Mouse (Mus musculus) WW6 (cell line): ENCODE data around the gene Mamld1.
"Not testable (repeated sequence)": the region's sequence is repeated elsewhere in the genome, so short reads cannot be mapped to it uniquely, and the experiment has no call there.

ENCODE experiments used
- DNase-seq: peaks from one replicate; pipeline ENCODE4 v3.0.0-alpha.2; 2013; ENCODE audit warnings: low read depth, low spot score

Gene Mamld1

DNA sequence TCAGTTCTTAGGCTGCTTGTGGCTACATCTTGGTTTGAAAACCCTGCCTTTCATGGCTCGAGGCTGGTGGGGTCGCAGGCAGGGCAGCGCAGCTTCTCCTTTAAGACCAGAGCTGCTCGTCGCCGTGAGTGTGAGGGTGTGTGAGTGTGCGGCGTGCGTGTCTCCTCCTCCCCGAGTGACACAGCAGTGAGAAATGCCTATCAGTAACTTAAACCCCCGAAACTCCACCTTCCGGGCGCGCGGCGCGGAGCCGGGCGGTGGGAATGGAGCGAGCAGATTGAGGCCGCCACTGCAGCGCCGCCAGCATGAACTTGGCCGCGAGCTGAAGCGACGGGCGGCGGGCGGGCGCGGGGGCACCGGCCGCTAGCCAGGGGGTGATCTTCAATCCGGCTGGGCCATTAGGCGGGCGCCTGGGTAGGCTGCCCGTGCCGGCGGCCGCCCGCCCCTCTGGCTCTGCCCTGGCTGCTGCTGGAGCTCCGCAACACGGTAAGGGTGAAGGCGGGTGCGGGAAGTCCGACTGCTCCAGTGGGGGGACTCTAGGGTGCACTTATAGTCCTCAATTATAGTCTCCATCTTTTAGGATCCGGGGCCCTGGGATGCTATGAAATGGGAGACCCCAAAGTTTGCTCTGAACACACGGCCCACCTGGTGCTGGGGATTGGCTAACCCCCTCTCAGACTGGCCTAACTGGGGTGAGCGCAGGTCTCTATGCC is at the start of gene Mamld1:
Gene Mamld1 (plus strand): TSS at position 393 of the 713 bp plus-strand sequence.
- no peak for DNase-seq

DNA sequence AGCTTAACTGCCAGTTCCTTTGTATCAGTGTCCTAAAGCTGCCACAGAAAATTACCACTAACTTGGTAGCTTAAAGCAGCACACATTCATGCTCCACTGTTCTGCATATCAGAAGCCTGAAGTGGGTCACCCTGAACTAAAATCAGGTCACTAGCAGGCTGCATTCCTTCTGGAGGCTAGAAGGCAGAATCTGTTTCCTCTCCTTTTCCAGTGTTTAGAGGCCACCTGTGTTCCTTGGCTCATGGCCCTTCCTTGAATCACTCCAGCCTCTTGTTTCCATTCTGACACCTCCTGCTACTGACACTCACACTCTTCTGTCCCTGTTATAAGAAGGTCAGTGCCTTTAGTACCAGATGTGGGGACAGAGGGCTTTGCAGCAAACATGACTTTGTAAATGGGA is 25.3 kb upstream of the Mamld1 start:
- no peak for DNase-seq

DNA sequence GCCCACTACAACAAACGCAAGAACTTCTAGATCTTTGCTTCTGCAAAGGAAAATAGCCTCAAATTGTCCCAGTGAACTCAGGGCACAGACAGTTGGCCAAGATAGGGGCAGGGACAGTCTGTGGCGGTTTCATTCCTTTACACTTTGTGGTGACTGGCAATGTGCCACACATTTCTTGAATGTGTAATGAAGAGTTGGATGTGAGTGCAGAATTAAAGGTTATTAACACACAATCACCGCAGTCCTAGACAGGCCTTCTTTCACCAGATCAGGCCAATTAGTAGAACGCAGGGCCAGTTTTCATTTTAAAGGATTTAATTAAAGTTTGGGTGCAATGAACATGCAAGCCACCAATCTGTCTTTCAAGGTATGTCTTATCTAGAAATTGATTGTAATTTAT is 22.0 kb upstream of the Mamld1 start:
- DNase-seq: no peak

DNA sequence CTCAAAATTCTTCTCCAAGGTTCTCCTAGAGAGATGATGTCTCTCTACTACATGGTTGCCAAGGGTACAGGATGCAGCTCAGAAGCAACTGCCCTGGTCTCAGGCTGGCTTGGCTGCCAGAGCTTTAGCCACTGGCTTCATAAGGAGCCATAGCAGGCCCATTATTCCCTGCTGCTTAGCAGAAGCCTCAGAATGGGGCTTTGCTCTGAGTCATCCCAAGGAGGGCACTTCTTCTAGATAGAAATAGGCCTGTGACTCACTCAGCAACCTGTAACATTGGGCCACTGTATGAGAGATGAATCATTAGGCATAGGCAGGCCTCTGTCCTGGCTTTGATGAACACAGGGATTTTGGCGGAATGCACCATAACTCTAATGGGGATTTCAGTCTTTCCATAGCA is 21.1 kb upstream of the Mamld1 start:
- DNase-seq: not testable (repeated sequence)

DNA sequence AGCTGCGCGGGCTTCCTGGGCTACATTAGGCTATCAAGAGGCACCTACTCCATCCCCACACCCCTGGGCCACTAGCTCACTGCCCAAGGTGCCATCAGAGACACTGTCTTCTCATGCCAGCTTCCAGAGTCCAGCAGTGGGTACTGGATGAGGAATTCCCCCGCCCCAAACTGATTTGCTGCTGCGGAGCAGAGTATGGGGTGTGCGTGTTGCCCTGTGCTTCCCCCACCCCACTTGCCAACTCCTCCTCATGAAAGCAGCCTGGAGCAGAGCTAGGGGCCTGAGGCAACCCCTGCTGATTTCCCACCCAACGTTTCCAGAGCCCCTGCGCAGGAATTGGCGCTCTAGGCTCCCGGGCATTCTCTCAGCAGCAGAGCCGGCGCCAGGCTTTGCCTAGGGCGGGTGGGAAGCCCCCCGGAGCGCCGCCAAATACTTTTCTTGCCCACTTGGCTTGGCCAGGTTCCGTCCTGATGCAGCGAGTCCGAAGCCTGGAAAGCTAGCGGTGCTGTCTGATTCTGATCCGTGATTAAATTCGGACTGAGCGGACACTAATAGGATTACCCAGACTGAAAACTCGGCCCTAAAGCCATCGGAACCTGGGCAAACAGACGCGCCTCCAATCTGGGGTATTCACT is 738 bp downstream of the Mamld1 start:
- no peak for DNase-seq

DNA sequence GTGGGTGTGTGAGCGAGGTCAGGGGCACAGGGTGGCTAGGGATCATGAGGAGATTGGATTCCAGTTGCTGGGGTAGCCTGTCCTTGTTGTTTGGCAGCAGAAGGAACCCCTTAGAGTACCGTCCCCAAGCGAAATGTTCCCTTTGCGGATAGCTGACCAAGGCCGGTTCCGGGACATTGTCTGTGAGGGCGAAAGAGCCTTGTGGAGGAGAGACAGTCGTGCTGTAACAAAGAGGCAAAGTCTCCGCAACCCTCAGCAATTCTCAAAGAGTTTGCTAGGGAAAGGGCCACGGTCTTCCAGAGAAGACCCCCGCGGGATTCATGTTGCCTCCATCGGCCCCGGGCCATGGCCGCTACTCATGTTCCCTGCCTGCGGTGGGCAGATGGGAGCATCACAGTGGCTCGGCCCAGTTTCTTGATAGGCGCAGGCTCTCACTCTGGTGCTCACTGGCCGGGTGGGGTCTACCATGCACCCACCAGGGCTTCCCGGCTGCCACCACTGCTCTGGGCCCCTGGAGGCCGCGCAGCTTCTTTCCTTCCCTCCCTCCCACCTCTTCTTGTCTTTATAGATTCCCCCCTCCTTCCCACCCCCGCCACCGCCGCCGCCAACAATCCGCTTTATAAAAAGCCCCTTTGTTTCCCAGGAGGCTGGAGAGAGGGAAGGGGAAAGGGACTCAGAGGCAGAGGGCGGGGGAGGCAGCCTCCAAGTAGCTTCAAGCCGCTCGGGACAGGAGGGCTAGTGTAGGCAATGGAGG is 1.5 kb downstream of the Mamld1 start:
- no peak for DNase-seq

DNA sequence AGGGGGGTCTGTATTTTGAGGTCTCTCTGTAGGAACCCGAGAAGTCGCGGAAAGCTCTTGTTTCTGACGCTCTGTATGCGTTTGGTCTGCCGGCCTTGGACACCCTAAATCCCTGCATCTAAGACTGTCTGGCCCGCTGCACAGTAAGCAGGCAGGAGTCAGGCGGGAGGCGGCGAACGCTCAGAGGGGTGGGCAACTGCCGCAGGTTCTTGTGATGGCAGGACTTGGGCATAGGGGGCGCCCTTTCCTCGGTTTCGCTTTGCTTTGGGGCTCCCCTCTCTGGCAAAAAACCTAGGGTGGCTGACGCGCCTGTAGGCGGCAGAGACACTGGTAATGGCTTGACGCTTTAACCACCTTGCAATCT is 2.0 kb downstream of the Mamld1 start:
- DNase-seq: no peak

DNA sequence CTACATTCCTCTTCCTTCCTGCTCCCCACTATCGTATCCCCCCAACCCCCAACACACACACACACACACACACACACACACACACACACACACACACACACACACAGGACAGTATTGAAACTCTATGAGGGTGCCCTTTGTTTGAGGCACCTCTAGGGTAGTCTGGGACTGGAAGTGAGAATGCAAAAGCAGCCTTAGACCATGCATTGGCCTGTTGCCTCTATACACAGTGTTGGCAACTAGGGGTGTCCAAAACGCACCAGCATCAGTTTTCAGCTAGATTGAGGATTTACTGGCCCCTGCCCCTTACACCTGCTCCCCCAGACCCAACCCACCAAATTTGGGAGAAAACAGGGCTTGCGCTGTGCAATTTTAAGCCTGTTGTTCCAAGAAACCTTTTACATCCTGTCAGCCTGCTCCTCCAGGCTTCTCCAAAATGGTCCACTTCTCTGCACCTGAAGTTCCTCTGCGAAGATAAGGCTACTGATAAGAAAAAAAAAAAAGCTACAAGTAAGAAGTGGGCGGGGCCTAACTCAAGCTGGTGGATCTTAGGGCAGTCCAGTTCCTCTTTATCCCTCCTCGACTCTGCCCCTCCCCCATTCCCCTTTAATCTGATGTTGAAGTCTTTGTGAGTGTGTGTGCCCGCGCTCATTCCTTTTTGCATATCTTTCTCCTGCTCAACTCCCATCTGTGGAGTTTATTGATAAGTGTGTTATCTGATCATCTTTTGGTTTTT is 2.6 kb downstream of the Mamld1 start:
- DNase-seq: no peak

DNA sequence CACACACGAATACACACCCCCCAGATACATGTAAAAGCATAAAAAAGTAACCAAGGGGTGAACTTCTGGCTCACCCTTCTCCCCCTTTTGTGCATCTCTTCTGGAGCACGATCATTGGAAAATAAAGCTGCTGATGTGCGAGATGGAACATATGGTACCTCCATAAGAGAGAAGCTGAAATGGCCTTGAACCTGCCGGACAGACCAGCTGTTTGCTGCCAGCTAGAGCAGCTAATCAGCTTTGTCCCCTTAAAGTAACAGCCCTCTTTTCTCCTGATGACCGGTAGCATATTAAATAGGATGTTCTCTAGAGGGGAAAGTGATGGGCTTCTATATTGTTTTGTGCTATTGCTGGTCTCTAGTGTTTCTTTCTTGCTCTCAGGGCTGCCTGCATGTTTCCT is 3.2 kb downstream of the Mamld1 start:
- no peak for DNase-seq

DNA sequence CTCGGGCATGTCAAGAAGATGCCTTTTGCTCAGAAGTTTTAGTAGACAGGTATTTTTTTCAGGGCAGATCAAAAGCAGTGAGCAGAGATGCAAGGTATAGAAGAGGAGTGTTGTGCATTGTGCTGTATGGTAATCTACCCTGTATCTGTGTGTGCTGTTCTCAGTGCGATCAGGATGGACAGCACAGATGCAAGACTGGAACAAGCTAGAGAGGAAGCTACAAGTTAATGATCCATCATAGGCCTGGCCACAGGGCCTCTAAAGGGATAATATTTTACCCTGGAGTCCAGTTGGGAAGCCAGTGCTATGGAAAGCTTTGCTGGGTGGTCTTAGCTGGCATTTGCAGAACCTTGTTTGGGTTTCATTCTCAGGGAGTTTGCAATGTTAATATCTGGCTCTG is 6.9 kb downstream of the Mamld1 start:
- no peak for DNase-seq

DNA sequence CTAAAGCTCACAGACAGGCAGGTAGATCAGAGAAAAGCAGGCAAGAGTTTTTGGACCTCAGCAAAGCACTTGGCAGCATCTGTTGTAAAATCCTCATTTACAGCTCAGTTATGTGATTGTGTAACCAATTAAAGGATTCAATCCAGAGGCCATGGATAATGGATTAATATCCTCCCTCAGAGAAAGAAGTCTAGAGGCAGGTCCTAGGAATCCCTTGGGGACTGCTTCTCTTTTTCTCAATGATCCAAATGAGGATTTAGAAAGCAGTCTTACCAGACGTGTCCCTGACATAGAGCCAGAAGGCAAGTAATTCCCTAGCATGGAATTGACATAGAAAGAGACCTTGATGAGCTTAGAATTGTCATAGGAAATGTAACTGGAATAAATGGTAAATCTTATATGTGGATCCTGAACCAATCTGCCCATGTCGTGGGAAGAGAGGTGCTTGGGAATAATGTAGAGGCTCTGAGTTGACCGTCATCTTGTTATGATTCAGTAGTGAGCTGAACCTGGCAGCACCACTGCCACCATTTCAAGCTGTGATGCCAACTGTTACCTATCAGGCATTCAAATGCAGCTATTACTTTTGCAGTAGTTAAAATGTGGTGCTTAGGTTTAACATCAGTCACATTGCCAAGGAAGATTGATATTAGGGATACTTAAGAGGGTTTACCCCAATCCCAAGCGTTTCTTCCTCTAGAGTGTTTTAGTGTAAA is 35.2 kb downstream of the Mamld1 start:
- no peak for DNase-seq

DNA sequence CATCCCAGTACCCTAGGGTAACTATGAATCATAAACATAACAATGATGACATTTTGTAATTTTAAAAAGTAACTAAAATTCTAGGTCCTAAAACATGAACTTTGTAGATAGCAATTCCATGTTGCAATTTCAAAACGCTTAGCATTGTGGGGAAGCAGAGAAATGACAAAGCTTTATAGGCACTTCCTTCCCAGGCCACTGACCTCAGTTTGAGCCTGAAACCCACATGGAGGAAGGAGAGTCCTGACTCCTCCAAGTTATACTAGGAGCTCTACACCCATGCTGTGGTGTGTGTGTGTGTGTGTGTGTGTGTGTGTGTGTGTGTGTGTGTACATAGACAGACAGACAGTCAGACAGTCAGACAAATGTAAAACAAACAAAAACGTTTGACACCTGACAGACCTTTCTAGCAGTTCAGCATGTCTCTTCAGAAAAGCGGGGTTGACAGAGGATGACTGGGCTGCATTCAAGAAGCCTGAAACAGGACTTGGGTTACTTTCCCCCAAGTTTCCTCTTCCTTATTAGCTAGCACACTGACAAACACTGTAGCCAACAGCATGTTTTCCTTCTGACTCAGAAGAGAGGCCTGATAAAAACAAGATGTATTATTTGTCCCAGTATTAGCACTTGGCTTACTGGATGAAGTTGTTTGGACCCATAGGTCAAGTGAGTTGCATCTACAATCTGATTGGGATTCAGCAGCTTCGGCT is 37.5 kb downstream of the Mamld1 start:
- DNase-seq: no peak

DNA sequence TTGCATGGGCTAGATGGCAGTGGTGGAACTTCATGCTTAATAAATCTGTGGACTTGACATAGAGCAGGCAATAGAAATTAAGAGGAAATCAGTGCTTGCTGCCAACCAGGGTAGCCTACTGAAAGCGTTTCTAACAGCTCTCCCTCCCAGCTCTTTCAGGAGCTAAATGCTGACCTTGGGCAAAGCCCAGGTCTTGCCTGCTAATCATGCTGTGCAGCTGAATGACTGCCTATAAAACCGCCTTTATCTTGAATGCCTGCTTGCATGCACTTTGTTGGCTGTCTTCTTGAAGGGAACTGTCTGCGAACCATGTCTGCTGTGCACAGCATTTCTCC is 38.0 kb downstream of the Mamld1 start:
- no peak for DNase-seq

DNA sequence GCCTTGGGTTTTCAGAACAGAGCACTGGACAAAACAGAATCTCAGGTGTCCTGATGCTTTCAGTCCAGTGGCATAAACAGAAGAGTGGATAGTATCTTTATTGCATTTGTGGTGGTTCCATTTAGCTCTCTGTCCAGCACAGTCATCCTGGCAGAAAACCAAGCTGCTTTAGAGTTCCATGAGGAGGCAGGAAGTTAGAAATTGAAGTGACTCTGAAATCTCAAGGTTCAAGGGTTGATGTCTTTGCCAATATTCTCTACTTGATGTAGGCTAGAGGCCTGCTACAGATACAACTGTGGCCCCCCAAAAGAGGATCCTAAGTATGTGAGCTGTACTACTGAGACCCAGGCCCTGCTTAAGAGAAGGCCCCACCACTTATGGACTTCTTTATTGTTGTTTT is 55.8 kb downstream of the Mamld1 start:
- no peak for DNase-seq

DNA sequence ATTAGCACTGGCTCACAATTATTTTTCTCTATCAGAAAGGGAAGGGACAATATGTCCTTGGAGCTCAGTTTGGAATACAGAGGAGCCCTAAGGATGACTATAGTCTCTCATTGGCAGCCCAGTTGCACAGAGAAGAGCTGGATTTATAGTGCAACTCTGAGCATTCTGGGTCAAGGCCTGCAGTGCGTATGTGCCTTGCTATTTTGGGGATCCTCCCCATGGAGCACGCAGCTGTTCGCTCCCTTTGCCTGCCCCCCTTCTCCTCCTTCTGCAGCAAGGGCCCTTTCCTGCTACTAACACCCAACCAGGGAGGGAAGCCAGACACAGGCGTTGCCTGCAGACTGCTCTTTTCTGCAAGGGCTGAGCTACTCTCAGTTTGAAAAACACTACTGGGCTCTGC is 56.3 kb downstream of the Mamld1 start:
- no peak for DNase-seq

DNA sequence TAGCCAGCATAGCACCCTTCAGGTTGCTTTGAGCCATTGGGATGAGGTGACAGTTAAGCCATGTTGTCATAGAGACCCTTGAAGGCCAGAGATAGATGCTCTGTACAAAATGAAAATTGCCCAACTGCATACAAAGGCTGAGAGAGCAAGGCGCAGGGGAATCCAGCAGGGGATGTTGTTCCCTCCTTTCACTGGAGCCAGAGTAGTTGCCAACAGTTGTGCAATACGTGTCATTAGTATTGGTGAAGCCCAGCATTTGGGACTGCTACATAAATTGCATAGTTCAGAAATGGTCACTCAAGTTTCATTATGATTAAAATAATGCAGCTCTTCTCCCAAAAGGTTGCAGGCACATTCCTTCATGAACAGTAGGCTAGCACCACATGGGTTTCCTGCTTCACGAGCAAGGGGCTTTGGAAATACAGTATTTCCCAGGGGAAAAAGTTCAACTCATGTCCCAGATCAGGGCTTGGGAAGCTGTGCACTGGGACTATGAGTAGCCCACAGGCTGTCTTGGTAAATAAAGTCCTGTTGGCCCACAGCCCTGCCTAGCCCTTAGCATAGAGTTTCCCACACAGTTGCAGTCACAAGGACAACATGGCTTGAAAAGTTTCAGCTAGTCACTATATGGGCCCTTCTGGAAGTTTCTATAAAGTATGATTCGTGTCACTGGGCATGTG is 58.1 kb downstream of the Mamld1 start:
- DNase-seq: no peak

DNA sequence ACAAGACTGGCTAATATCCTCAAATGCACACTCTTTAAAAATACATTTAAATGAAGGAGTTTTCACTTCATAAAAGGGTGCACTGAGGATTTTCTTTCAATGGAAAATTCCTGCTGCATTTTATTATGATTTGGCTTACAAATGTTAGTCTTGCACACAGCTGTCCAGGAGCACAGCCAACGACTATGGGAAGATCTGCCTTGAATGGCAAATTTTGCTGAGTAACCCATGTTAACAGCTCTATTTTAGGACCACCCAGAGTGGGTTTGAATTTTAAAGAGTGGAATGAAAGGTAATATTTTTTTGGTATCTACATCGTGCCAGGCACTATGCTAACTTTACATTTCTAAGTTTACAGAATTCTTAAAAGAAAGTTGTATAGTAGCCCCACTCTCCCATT is 60.3 kb downstream of the Mamld1 start:
- DNase-seq: no peak

DNA sequence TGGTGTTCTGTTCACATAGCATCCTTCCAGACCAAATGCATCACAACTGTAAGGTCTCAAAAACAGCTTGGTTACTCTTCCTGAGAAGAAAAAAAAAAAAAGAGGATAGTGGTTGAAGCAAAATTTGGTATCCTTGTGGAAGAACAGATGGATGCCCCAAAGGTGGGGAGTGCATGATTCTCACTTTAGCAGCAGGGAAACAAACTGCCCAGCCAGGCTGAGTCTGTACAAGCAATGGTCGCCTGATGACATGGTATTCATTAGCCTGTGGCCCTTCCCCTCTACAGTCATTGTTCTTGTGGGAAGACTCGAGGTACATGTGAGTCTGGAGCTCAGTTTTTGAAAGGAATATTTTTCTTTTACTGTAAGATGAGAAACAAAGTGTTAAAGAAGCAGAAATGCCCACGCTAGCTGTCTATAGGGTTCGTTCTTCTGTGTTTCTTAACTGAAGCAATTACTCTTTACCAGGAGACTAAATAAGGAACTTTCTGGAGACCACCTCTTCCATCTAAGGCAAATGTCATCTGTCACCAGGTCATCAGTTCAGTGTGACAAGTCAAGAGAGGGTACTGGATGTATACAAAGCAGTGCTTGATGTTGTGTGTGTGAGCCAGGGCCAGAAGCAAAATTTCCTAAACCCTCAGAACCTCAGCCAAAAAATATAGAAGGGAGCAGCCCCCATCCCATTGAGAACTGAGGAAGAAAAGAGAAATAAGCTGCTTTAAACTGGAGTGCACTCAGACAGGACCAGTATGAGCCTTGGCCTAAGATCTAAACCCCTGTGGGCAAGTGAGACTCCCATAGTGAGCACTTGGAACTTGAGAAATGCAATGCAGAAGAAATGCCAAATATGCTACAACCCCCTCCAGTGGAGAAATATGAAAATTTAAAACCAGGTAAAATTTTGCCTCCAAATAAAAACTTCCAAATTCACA is 72.6 kb downstream of the Mamld1 start:
- DNase-seq: no peak

DNA sequence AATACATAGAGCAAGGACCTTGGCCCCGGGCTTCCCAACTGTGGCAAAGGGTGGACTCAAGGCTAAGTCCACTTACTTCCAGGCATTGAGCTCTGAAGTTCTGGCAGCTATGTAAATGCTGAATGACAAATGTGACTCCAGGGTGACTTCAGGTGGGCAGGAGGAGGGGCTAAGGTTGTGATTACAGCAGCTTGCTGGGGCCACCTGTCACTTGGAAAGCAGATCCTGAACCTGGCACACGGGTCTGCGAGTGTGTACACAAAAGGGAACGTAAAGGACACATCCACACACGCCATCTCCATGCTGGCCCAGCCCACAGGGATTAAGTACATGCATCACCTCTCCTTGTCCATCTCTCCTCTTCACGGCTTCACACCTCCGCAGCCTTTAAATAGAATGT is 75.0 kb downstream of the Mamld1 start:
- DNase-seq: no peak
